Mouse (Mus musculus): ENCODE results near the gene Pex19. TPM values are rescaled to one million over a fixed set of nuclear protein-coding genes. Genes with fewer than 3 reads are reported as not detected.
A peak's percentile ranks its signal among the peaks of the same experiment; 100 is the strongest.

The Pex19 gene
- polyA plus RNA-seq, 1 experiment, result 68.5 TPM

DNA sequence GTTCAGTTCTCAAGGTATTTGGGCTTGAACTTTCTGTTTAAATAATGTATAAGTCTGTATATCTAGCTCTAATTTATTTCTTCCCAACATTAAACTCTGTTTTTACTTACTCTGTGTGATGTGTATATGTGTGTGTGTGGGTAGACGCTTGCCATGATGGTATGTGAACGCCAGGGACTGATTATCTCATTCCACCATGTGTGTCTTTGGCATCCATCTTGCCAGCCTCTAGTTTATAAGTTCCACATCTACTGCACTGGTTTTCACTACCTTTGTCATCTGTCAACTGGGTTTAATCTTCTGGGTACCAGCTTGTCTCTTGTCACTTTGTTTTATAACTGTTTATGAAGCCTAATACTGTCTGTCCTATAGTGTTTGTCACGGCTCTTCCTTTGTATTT, 29.0 kb downstream of the Pex19 start:
- DNase-seq, result no peak
- Histone ChIP-seq H3K27ac (ENCODE audit: control insufficient read depth, insufficient read depth, low read length) (no peak overlapping the region), H3K4me3 (ENCODE audit: control insufficient read depth, insufficient read depth, low read length) (no peak overlapping the region), H3K27me3 (ENCODE audit: control insufficient read depth, insufficient read depth, low read length) (no peaks in the 10 kb centered on the region), H3K4me1 (replicated peaks; ENCODE audit: control insufficient read depth, insufficient read depth, low read length) (no peaks in the 10 kb centered on the region), H3K36me3 (ENCODE audit: control insufficient read depth, insufficient read depth, low read length) (peaks cover 17% of the 10 kb centered on the region)
- TF ChIP-seq POLR2A (IDR thresholded peaks at IDR 0.05; ENCODE audit: control insufficient read depth, extremely low read depth, insufficient read depth, low read length, poor library complexity) (no peak), CTCF (IDR thresholded peaks at IDR 0.05; ENCODE audit: borderline replicate concordance, control insufficient read depth, extremely low read depth, insufficient read depth, low read length, poor library complexity) (no peak)
- WGBS, result 96% methylated on average over 3 of the region's 3 CpGs

DNA sequence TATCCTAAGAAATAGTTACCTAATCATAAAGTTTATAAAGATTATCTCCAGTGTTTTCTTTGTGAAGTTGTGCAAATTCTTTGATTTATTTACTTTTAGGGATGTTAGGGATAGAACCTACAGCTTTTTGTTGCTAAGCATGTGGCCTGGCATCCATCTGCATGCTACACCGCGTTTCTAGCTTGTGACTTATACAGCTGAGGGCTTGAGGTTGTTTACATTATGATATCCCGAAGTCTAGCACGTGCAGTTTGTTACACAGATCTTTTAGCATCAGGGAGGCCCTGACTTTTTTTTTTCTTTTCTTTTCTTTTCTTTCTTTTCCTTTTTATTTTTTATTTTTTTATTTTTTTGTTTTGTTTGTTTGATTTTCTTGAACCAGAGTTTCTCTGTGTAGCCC, 33.4 kb downstream of the Pex19 start:
- Histone ChIP-seq H3K4me3 (ENCODE audit: control insufficient read depth, insufficient read depth, low read length) (no peak overlapping the region), H3K27me3 (ENCODE audit: control insufficient read depth, insufficient read depth, low read length) (no peaks in the 10 kb centered on the region), H3K4me1 (replicated peaks; ENCODE audit: control insufficient read depth, insufficient read depth, low read length) (peaks cover 3% of the 10 kb centered on the region), H3K36me3 (ENCODE audit: control insufficient read depth, insufficient read depth, low read length) (no peaks in the 10 kb centered on the region), H3K27ac (ENCODE audit: control insufficient read depth, insufficient read depth, low read length) (no peak overlapping the region)
- no peak for DNase-seq
- TF ChIP-seq CTCF (IDR thresholded peaks at IDR 0.05; ENCODE audit: borderline replicate concordance, control insufficient read depth, extremely low read depth, insufficient read depth, low read length, poor library complexity), result no peak
- TF ChIP-seq POLR2A (IDR thresholded peaks at IDR 0.05; ENCODE audit: control insufficient read depth, extremely low read depth, insufficient read depth, low read length, poor library complexity), result no peak
- 93% methylated on average over 4 of the region's 4 CpGs for WGBS

DNA sequence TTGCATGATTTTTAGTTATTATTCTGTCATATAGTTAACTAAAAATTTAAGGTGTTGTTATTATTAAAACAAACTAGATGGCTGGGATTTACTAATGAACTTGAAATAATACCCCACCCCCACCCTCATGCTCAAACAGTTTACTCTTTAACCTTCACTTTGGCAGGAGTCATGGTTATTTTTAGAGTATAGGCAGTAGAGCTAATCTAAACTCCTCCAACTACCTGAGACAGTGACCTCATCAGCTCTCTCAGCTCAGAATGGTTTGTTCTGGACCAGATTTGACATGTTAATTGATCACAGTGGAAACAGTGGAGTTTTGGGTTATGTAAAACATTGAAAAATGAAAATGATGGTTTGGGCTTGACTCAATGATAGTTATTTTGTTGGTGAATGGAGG, 34.0 kb downstream of the Pex19 start:
- no peaks in the 10 kb centered on the region for H3K27me3 ChIP-seq (ENCODE audit: control insufficient read depth, insufficient read depth, low read length)
- peaks cover 2% of the 10 kb centered on the region; the same call in 1 of the 2 replicates for H3K36me3 ChIP-seq (ENCODE audit: control insufficient read depth, insufficient read depth, low read length)
- no peak for DNase-seq
- H3K27ac ChIP-seq (ENCODE audit: control insufficient read depth, insufficient read depth, low read length), result no peak overlapping the region
- no peak overlapping the region for H3K4me3 ChIP-seq (ENCODE audit: control insufficient read depth, insufficient read depth, low read length)
- H3K4me1 ChIP-seq (replicated peaks; ENCODE audit: control insufficient read depth, insufficient read depth, low read length), result peaks cover 3% of the 10 kb centered on the region
- no peak for TF ChIP-seq POLR2A (IDR thresholded peaks at IDR 0.05; ENCODE audit: control insufficient read depth, extremely low read depth, insufficient read depth, low read length, poor library complexity)

DNA sequence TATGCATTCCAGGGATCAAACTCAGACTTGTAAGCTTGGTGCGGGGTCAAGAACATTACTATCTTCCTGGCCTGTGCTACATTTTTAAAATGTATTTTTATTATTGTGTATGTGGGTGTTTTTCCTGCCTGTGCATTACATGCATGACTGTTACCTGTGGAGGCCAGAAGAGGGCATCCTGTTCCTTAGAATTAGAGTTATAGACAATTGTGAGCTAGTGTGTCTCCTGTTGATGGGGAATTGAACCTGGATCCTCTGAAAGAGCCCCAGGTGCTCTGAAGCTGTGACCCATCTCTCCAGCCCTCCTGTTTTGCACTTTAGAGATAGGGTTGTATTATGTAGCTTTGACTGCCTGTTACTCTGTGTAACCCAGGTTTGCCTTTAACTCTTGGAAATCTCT, 35.5 kb downstream of the Pex19 start:
- 91% methylated on average over 1 of the region's 1 CpGs for WGBS
- Histone ChIP-seq H3K27ac (ENCODE audit: control insufficient read depth, insufficient read depth, low read length) (no peak overlapping the region), H3K27me3 (ENCODE audit: control insufficient read depth, insufficient read depth, low read length) (no peaks in the 10 kb centered on the region), H3K4me1 (replicated peaks; ENCODE audit: control insufficient read depth, insufficient read depth, low read length) (peaks cover 3% of the 10 kb centered on the region), H3K36me3 (ENCODE audit: control insufficient read depth, insufficient read depth, low read length) (peaks cover 17% of the 10 kb centered on the region), H3K4me3 (ENCODE audit: control insufficient read depth, insufficient read depth, low read length) (no peak overlapping the region)
- DNase-seq, result peak; percentile 27
- TF ChIP-seq POLR2A (IDR thresholded peaks at IDR 0.05; ENCODE audit: control insufficient read depth, extremely low read depth, insufficient read depth, low read length, poor library complexity) (no peak), CTCF (IDR thresholded peaks at IDR 0.05; ENCODE audit: borderline replicate concordance, control insufficient read depth, extremely low read depth, insufficient read depth, low read length, poor library complexity) (no peak)

DNA sequence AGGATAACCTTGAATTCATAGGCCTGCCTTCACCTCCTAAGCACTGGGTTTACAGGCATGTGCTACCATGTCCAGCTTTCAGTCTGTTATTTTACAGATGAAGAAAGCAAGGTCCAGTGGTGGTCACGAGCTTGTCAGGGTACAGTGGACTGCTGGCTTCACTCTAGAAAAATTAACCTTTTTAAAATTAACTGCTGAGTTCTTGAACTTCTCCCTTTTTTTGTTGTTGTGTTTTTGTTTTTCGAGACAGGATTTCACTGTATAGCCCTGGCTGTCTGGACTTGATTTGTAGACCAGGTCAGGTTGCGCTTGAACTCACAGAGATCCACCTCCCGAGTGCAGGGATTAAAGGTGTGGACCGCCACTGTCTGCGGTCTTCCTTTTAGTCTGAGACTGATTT, 36.4 kb downstream of the Pex19 start:
- DNase-seq, result no peak
- peaks cover 3% of the 10 kb centered on the region for H3K4me1 ChIP-seq (replicated peaks; ENCODE audit: control insufficient read depth, insufficient read depth, low read length)
- H3K27me3 ChIP-seq (ENCODE audit: control insufficient read depth, insufficient read depth, low read length), result no peaks in the 10 kb centered on the region
- H3K27ac ChIP-seq (ENCODE audit: control insufficient read depth, insufficient read depth, low read length), result no peak overlapping the region
- TF ChIP-seq POLR2A (IDR thresholded peaks at IDR 0.05; ENCODE audit: control insufficient read depth, extremely low read depth, insufficient read depth, low read length, poor library complexity), result no peak
- TF ChIP-seq CTCF (IDR thresholded peaks at IDR 0.05; ENCODE audit: borderline replicate concordance, control insufficient read depth, extremely low read depth, insufficient read depth, low read length, poor library complexity), result no peak
- H3K36me3 ChIP-seq (ENCODE audit: control insufficient read depth, insufficient read depth, low read length), result peaks cover 26% of the 10 kb centered on the region
- WGBS, result 90% methylated on average over 6 of the region's 6 CpGs
- H3K4me3 ChIP-seq (ENCODE audit: control insufficient read depth, insufficient read depth, low read length), result no peak overlapping the region

DNA sequence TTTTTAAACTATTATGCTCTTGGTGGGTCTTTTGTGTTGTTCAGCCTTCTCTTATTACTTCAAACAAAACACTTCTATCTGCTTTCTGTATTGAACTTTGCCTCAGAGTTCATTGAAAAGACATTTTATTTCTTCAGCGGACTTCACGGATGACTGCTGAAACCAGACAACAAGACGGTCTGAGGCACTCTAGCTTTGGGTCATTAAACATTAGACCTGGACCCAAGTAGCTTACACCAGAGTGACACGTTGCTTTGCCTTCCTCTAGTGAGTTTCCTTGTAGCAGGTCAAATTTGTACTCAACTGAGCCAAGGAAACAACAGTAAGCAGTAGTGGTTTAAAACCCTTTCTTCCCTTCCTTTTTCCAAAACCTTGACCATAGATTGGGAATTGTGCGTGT, 41.4 kb downstream of the Pex19 start:
- DNase-seq, result no peak
- Histone ChIP-seq H3K4me1 (replicated peaks; ENCODE audit: control insufficient read depth, insufficient read depth, low read length) (no peaks in the 10 kb centered on the region), H3K27ac (ENCODE audit: control insufficient read depth, insufficient read depth, low read length) (no peak overlapping the region), H3K4me3 (ENCODE audit: control insufficient read depth, insufficient read depth, low read length) (no peak overlapping the region), H3K36me3 (ENCODE audit: control insufficient read depth, insufficient read depth, low read length) (peaks cover 46% of the 10 kb centered on the region), H3K27me3 (ENCODE audit: control insufficient read depth, insufficient read depth, low read length) (no peaks in the 10 kb centered on the region)
- TF ChIP-seq POLR2A (IDR thresholded peaks at IDR 0.05; ENCODE audit: control insufficient read depth, extremely low read depth, insufficient read depth, low read length, poor library complexity) (no peak), CTCF (IDR thresholded peaks at IDR 0.05; ENCODE audit: borderline replicate concordance, control insufficient read depth, extremely low read depth, insufficient read depth, low read length, poor library complexity) (no peak)
- WGBS, result 94% methylated on average over 5 of the region's 5 CpGs

DNA sequence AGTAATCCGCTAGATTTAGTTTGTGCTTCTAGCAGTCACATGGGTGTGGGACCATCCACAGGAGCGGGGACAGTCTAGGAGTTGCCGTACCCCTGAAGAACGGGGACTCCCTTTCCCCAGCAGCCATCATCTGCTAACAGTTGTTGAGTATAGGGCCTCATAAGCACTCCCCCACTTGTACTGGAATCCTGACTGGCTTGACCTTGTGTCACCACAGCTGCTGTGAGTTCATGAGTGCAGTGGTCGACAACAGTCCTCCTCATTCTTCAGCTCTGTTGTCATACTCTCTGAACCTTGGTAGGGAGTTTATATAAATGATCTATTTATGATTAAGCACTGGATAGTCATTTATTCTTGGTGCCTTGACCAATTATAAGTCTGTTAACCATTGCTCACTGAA, 43.3 kb downstream of the Pex19 start:
- TF ChIP-seq CTCF (IDR thresholded peaks at IDR 0.05; ENCODE audit: borderline replicate concordance, control insufficient read depth, extremely low read depth, insufficient read depth, low read length, poor library complexity) (no peak), POLR2A (IDR thresholded peaks at IDR 0.05; ENCODE audit: control insufficient read depth, extremely low read depth, insufficient read depth, low read length, poor library complexity) (no peak)
- 98% methylated on average over 5 of the region's 5 CpGs for WGBS
- H3K27me3 ChIP-seq (ENCODE audit: control insufficient read depth, insufficient read depth, low read length), result no peaks in the 10 kb centered on the region
- no peak overlapping the region for H3K4me3 ChIP-seq (ENCODE audit: control insufficient read depth, insufficient read depth, low read length)
- H3K36me3 ChIP-seq (ENCODE audit: control insufficient read depth, insufficient read depth, low read length), result peaks cover 65% of the 10 kb centered on the region
- no peak for DNase-seq
- no peaks in the 10 kb centered on the region for H3K4me1 ChIP-seq (replicated peaks; ENCODE audit: control insufficient read depth, insufficient read depth, low read length)
- H3K27ac ChIP-seq (ENCODE audit: control insufficient read depth, insufficient read depth, low read length), result no peak overlapping the region

Measured in thymus, adult 2 months (tissue).